Mouse (Mus musculus) ES-E14 (cell line): ENCODE data around the gene Fdxacb1.

ENCODE experiments used
- CHD2 ChIP-seq: IDR thresholded peaks from 2 replicates; pipeline ENCODE4 v1.6.1; 2014; ENCODE audit warnings: mild to moderate bottlenecking, low read depth, low read length, inconsistent platforms
- HCFC1 ChIP-seq: IDR thresholded peaks from 2 replicates; pipeline ENCODE4 v1.6.1; 2012; ENCODE audit warnings: low read length, inconsistent platforms, borderline replicate concordance; ENCODE audit not compliant: insufficient read depth
- ZNF384 ChIP-seq: IDR thresholded peaks from 2 replicates; pipeline ENCODE4 v1.6.1; 2012; ENCODE audit warnings: low read depth, low read length, inconsistent platforms

GRCm38 (mm10) chr9:50727171-50727924, 40.7 kb upstream of the Fdxacb1 start:
- TF ChIP-seq HCFC1 (no peak), ZNF384 (no peak), CHD2 (no peak)
